Mouse (Mus musculus) effector memory CD4-positive, alpha-beta T cell, adult 5 months (primary cell): ENCODE data around the gene Lrrc9. TPM values are rescaled to one million over a fixed set of nuclear protein-coding genes. Genes with fewer than 3 reads are reported as not detected.

ENCODE experiments used
- polyA plus RNA-seq: library from polyadenylated mRNA; unstranded; fragments of 100-300 nt; shearing (Covaris generic); gene quantifications from one replicate; pipeline ENCODE4 v1.2.1, GENCODE M21; 2017

The Lrrc9 gene
- polyA plus RNA-seq = 0.40 TPM

GRCm38 (mm10) chr12:72441839-72442576, at the start of gene Lrrc9:
Gene Lrrc9, plus strand, starts transcription at chr12:72441866.

DNA sequence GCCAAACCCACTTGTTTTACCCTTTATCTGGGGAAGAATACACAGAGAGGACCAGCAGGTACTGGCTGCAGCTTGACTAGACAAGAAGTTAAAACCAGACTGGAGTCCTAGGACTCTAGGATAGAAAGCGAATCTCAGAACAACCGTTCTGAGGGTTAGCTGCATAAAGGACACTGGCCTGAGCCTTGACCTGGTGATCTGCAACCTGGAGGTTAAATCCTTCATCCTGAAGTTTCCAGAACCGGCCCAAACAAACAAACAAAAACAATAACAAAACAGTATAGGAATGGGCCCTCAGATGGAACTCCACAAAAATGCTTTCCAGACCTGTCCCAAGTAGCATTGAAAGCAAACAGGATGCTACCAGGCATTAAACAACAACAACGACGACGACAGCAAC, 32.7 kb upstream of the Lrrc9 start, which contains the start of gene Rtn1:
Rtn1 (minus strand) TSS at position 101 of the 400 bp plus-strand sequence.

DNA sequence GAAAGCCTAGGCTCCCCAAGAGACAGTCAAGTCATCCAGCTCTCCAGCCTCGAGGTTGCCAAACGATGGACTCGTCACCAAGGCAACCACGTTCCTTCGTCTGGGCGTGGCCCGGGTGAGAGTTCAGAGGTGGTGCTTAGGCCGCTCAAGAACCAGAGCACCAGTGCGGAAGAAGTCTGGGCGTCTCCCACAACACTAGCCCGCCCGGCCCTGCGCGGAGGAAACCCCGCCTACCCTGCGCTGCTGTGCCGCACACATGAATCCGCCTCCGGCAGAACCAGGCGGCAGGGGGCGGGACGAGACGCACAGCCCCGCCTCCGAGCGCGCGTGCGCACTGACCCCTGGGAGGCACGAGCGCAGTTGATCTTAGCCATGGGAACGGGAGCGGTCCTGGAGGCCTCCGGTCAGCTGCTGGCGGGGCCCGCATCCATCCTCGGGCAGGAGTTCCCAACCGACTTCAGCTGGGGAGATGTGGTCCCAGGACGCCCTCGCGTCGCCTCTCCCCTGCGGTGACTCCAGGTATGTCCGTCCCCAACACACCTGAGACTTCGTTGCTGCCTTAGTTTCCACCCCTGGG, 94.4 kb downstream of the Lrrc9 start, which contains the start of gene Pcnx4:
Pcnx4 (plus strand) TSS at position 363 of the 577 bp plus-strand sequence.

Other genes starting within 250 kb of the Lrrc9 start
- gene Rtn1, start 32.8 kb upstream of the Lrrc9 start, polyA plus RNA-seq = not detected
- gene Pcnx4, start 94.5 kb downstream of the Lrrc9 start, polyA plus RNA-seq = 5.2 TPM
- gene Gm4756, start 207.8 kb downstream of the Lrrc9 start, polyA plus RNA-seq = not detected
- 52.1 TPM for gene Dhrs7, start 223.0 kb downstream of the Lrrc9 start, polyA plus RNA-seq